Mouse (Mus musculus) CH12.LX (cell line): Measurements from ENCODE around the gene C1qtnf2. TPM values are rescaled to one million over a fixed set of nuclear protein-coding genes. Genes with fewer than 3 reads are reported as not detected.

ENCODE experiments used
- DNase-seq: peaks from one replicate; pipeline ENCODE4 v3.0.0-alpha.2; 2013; ENCODE audit errors: extremely low read depth
- H3K27ac ChIP-seq: 2 replicates; pipeline ENCODE4 v1.5.1; 2012; ENCODE audit warnings: low read depth, mild to moderate bottlenecking, control low read depth, moderate library complexity; ENCODE audit not compliant: insufficient read depth
- H3K27me3 ChIP-seq: replicated peaks from 2 replicates; pipeline ENCODE3; 2012; ENCODE audit warnings: inconsistent platforms
- H3K36me3 ChIP-seq, 2 experiments: replicated peaks in 1 of 2; 2 replicates each; pipeline versions ENCODE3 to v1.6.1; 2012; ENCODE audit warnings: inconsistent platforms in 1 of 2, low read length in 1 of 2, mild to moderate bottlenecking in 1 of 2, mixed read lengths in 1 of 2, moderate library complexity in 1 of 2; ENCODE audit not compliant: control insufficient read depth in 1 of 2, insufficient read depth in 1 of 2
- H3K4me1 ChIP-seq, 2 experiments: 2 replicates each; pipeline ENCODE4 v1.6.1; 2012; ENCODE audit warnings: inconsistent platforms in 1 of 2, moderate library complexity in 1 of 2; ENCODE audit not compliant: insufficient read depth in 2 of 2, control insufficient read depth in 1 of 2
- H3K4me2 ChIP-seq: 2 replicates; pipeline ENCODE4 v1.6.1; 2012; ENCODE audit warnings: low read depth, mild to moderate bottlenecking, control low read depth; ENCODE audit not compliant: poor library complexity, insufficient read depth, severe bottlenecking
- H3K4me3 ChIP-seq, 3 experiments: fragments of 150-350 bp in 1 of 3; sonication (generic) in 1 of 3; replicated peaks in 1 of 3; 2 replicates each; pipeline versions ENCODE3 to v1.5.1; 2011 to 2012; ENCODE audit warnings: low read depth in 2 of 3, low read length in 2 of 3, mild to moderate bottlenecking in 2 of 3, moderate library complexity in 2 of 3, control low read depth in 1 of 3, improper control_type of control experiment in 1 of 3, inconsistent platforms in 1 of 3, mixed read lengths in 1 of 3; ENCODE audit not compliant: poor library complexity in 1 of 3
- H3K79me2 ChIP-seq: replicated peaks from 2 replicates; pipeline ENCODE4 v1.6.1; 2012; ENCODE audit warnings: mild to moderate bottlenecking, moderate library complexity; ENCODE audit not compliant: control insufficient read depth, poor library complexity, insufficient read depth, severe bottlenecking; ENCODE audit errors: extremely low read depth
- H3K9ac ChIP-seq: 2 replicates; pipeline ENCODE4 v1.6.1; 2012; ENCODE audit warnings: low read depth, mild to moderate bottlenecking, control low read depth, moderate library complexity; ENCODE audit not compliant: insufficient read depth
- H3K9me3 ChIP-seq: replicated peaks from 2 replicates; pipeline ENCODE3; 2012; ENCODE audit warnings: low read length, inconsistent platforms, mixed read lengths
- BHLHE40 ChIP-seq: IDR thresholded peaks from 2 replicates; pipeline ENCODE4 v1.6.1; 2011; ENCODE audit warnings: mild to moderate bottlenecking, low read depth, low read length, improper control_type of control experiment
- CHD1 ChIP-seq: IDR thresholded peaks from 2 replicates; pipeline ENCODE4 v1.6.1; 2012; ENCODE audit warnings: low read depth, low read length, improper control_type of control experiment, inconsistent platforms
- CHD2 ChIP-seq: IDR thresholded peaks from 2 replicates; pipeline ENCODE4 v1.6.1; 2011; ENCODE audit warnings: low read length, improper control_type of control experiment
- CTCF ChIP-seq, 2 experiments: IDR thresholded peaks in 1 of 2; conservative IDR thresholded peaks in 1 of 2; 2 replicates each; pipeline ENCODE4 v1.5.1; 2011 to 2012; ENCODE audit warnings: low read depth in 2 of 2, low read length in 2 of 2, improper control_type of control experiment in 1 of 2, inconsistent platforms in 1 of 2, mild to moderate bottlenecking in 1 of 2, moderate library complexity in 1 of 2
- E2F4 ChIP-seq: IDR thresholded peaks from 2 replicates; pipeline ENCODE4 v1.6.1; 2011; ENCODE audit warnings: low read depth, low read length, improper control_type of control experiment; ENCODE audit not compliant: insufficient replicate concordance
- ELF1 ChIP-seq: IDR thresholded peaks from 2 replicates; pipeline ENCODE4 v1.6.1; 2014; ENCODE audit warnings: low read depth, mild to moderate bottlenecking, inconsistent platforms, low read length, improper control_type of control experiment
- EP300 ChIP-seq: IDR thresholded peaks from 2 replicates; pipeline ENCODE4 v1.6.1; 2011; ENCODE audit warnings: low read length, improper control_type of control experiment
- ETS1 ChIP-seq: conservative IDR thresholded peaks from 2 replicates; pipeline ENCODE4 v1.6.1; 2012; ENCODE audit warnings: low read depth, mild to moderate bottlenecking, inconsistent platforms, low read length, improper control_type of control experiment, moderate library complexity
- GABPA ChIP-seq: IDR thresholded peaks from 2 replicates; pipeline ENCODE4 v1.6.1; 2012; ENCODE audit warnings: low read depth, low read length, improper control_type of control experiment, inconsistent platforms; ENCODE audit not compliant: insufficient replicate concordance
- HCFC1 ChIP-seq: IDR thresholded peaks from 2 replicates; pipeline ENCODE4 v1.6.1; 2012; ENCODE audit warnings: low read depth, mild to moderate bottlenecking, inconsistent platforms, low read length, improper control_type of control experiment
- IRF4 ChIP-seq: IDR thresholded peaks from 2 replicates; pipeline ENCODE4 v1.6.1; 2014; ENCODE audit warnings: low read depth, mild to moderate bottlenecking, inconsistent platforms, low read length, improper control_type of control experiment
- JUN ChIP-seq: IDR thresholded peaks from 2 replicates; pipeline ENCODE4 v1.6.1; 2011; ENCODE audit warnings: low read depth, mild to moderate bottlenecking, low read length, improper control_type of control experiment, moderate library complexity; ENCODE audit not compliant: insufficient read depth
- JUND ChIP-seq: conservative IDR thresholded peaks from 2 replicates; pipeline ENCODE4 v1.6.1; 2011; ENCODE audit warnings: low read depth, low read length, improper control_type of control experiment
- KAT2A ChIP-seq: IDR thresholded peaks from 2 replicates; pipeline ENCODE4 v1.6.1; 2012; ENCODE audit warnings: low read length, improper control_type of control experiment, inconsistent platforms; ENCODE audit not compliant: insufficient replicate concordance
- MAFK ChIP-seq: IDR thresholded peaks from 2 replicates; pipeline ENCODE4 v1.6.1; 2011; ENCODE audit warnings: low read length, improper control_type of control experiment; ENCODE audit not compliant: insufficient replicate concordance
- MAX ChIP-seq: IDR thresholded peaks from 2 replicates; pipeline ENCODE4 v1.6.1; 2011; ENCODE audit warnings: low read length, improper control_type of control experiment
- MAZ ChIP-seq: IDR thresholded peaks from 2 replicates; pipeline ENCODE4 v1.6.1; 2012; ENCODE audit warnings: low read depth, mild to moderate bottlenecking, inconsistent platforms, low read length, improper control_type of control experiment, moderate library complexity
- MEF2A ChIP-seq: IDR thresholded peaks from 2 replicates; pipeline ENCODE4 v1.6.1; 2014; ENCODE audit warnings: low read depth, mild to moderate bottlenecking, inconsistent platforms, low read length, improper control_type of control experiment, borderline replicate concordance
- MXI1 ChIP-seq: IDR thresholded peaks from 2 replicates; pipeline ENCODE4 v1.6.1; 2011; ENCODE audit warnings: mild to moderate bottlenecking, low read depth, low read length, improper control_type of control experiment
- MYC ChIP-seq: IDR thresholded peaks from 2 replicates; pipeline ENCODE4 v1.6.1; 2011; ENCODE audit warnings: low read depth, mild to moderate bottlenecking, improper control_type of control experiment, low read length
- NELFE ChIP-seq: IDR thresholded peaks from 2 replicates; pipeline ENCODE4 v1.6.1; 2011; ENCODE audit warnings: low read depth, low read length, improper control_type of control experiment
- NRF1 ChIP-seq: IDR thresholded peaks from 2 replicates; pipeline ENCODE4 v1.6.1; 2014; ENCODE audit warnings: low read depth, mild to moderate bottlenecking, inconsistent platforms, low read length, improper control_type of control experiment, moderate library complexity
- PAX5 ChIP-seq: IDR thresholded peaks from 2 replicates; pipeline ENCODE4 v1.6.1; 2012; ENCODE audit warnings: low read length, inconsistent platforms, mixed read lengths
- POLR2A ChIP-seq: IDR thresholded peaks from 2 replicates; pipeline ENCODE4 v1.6.1; 2011; ENCODE audit warnings: low read depth, mild to moderate bottlenecking, improper control_type of control experiment, low read length
- POLR2AphosphoS2 ChIP-seq: IDR thresholded peaks from 2 replicates; pipeline ENCODE4 v1.6.1; 2011; ENCODE audit warnings: low read depth, low read length, improper control_type of control experiment
- RAD21 ChIP-seq: IDR thresholded peaks from 2 replicates; pipeline ENCODE4 v1.6.1; 2011; ENCODE audit warnings: low read depth, mild to moderate bottlenecking, low read length, improper control_type of control experiment, moderate library complexity
- RCOR1 ChIP-seq: conservative IDR thresholded peaks from 2 replicates; pipeline ENCODE4 v1.6.1; 2012; ENCODE audit warnings: low read depth, mild to moderate bottlenecking, inconsistent platforms, low read length, improper control_type of control experiment
- SIN3A ChIP-seq: IDR thresholded peaks from 2 replicates; pipeline ENCODE4 v1.6.1; 2012; ENCODE audit warnings: low read length, improper control_type of control experiment, inconsistent platforms
- SMC3 ChIP-seq: IDR thresholded peaks from 2 replicates; pipeline ENCODE4 v1.6.1; 2011; ENCODE audit warnings: low read depth, low read length, improper control_type of control experiment
- TBP ChIP-seq: conservative IDR thresholded peaks from 2 replicates; pipeline ENCODE4 v1.6.1; 2011; ENCODE audit warnings: low read depth, low read length, improper control_type of control experiment
- TCF12 ChIP-seq: IDR thresholded peaks from 2 replicates; pipeline ENCODE4 v1.6.1; 2014; ENCODE audit warnings: low read depth, mild to moderate bottlenecking, inconsistent platforms, low read length, improper control_type of control experiment
- UBTF ChIP-seq: IDR thresholded peaks from 2 replicates; pipeline ENCODE4 v1.6.1; 2012; ENCODE audit warnings: low read depth, mild to moderate bottlenecking, inconsistent platforms, low read length, improper control_type of control experiment, moderate library complexity
- USF1 ChIP-seq: IDR thresholded peaks from 2 replicates; pipeline ENCODE4 v1.6.1; 2014; ENCODE audit warnings: low read depth, mild to moderate bottlenecking, inconsistent platforms, low read length, improper control_type of control experiment
- USF2 ChIP-seq: conservative IDR thresholded peaks from 2 replicates; pipeline ENCODE4 v1.6.1; 2011; ENCODE audit warnings: low read depth, low read length, improper control_type of control experiment
- ZC3H11A ChIP-seq: IDR thresholded peaks from 2 replicates; pipeline ENCODE4 v1.6.1; 2012; ENCODE audit warnings: low read depth, mild to moderate bottlenecking, inconsistent platforms, low read length, improper control_type of control experiment
- ZKSCAN1 ChIP-seq: IDR thresholded peaks from 2 replicates; pipeline ENCODE4 v1.6.1; 2012; ENCODE audit warnings: low read depth, inconsistent platforms, low read length, improper control_type of control experiment, borderline replicate concordance
- ZMIZ1 ChIP-seq: IDR thresholded peaks from 2 replicates; pipeline ENCODE4 v1.6.1; 2012; ENCODE audit warnings: low read depth, mild to moderate bottlenecking, inconsistent platforms, low read length, improper control_type of control experiment
- ZNF384 ChIP-seq: IDR thresholded peaks from 2 replicates; pipeline ENCODE4 v1.6.1; 2012; ENCODE audit warnings: low read depth, low read length, improper control_type of control experiment, inconsistent platforms
- dilution Hi-C: fragments of 300-500 bp; cut with MboI; formaldehyde crosslinking; loops from 2 replicates; pipeline ENCODE4 v1.14.3; 2020; ENCODE audit warnings: low sequenced_read_pairs; ENCODE audit not compliant: extremely low pct_unique_long_range_greater_than_20kb, extremely low pct_ligation_motif_present
- in situ Hi-C: fragments of 300-500 bp; cut with MboI; formaldehyde crosslinking; loops from 3 replicates; pipeline ENCODE4 v1.14.3; 2019; ENCODE audit warnings: low sequenced_read_pairs, low pct_ligation_motif_present, low pct_unique_long_range_greater_than_20kb, mixed read lengths
- polyA plus RNA-seq: library from polyadenylated mRNA; unstranded; fragments of >175 nt; gene quantifications from 2 replicates; pipeline ENCODE4 v1.2.1, GENCODE M21; 2012; ENCODE audit warnings: low read depth; ENCODE audit not compliant: insufficient read length
- total RNA-seq, 2 experiments: library from RNA; depleted of rRNA; stranded (reverse); fragments of 300-350 nt in 1 of 2; fragments of >200 nt in 1 of 2; gene quantifications; 2 replicates each; pipeline ENCODE4 v1.2.3; 2012 to 2014

C1qtnf2 gene
- total and polyA plus RNA-seq, 3 experiments: not detected

DNA sequence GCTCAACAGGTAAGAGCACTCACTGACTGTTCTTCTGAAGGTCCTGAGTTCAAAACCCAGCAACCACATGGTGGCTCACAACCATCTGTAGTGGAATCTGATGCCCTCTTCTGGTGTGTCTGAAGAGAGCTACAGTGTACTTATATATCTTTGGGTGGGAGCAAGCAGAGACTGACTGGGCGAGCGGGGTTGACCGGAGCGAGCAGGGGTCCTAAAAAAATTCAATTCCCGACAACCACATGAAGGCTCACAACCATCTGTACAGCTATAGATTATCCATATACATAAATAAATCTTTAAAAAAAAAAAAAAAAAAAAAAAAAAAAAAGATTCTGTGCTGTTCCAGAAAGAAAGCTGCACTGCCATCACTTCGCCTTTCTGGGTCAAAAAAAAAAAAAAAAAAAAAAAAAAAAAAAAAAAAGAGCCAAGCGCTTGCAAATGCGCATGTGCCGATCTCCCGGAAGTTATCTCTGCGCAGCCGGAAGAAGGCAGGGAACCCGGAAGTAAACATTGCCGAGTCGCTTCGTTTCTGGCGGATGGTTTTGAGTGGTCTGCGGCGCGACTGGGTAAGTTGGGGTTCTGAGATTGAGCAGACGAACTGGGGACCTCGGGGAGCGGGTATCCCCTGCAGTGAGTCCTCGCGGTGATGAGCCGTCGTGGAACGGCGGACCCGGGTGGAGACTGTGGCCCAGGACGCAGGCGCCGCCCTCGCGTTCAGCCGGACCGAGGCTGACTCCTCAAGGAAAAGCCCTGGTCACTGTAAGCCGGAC lies 40.6 kb upstream of the C1qtnf2 start, which contains the start of gene Slu7:
Gene Slu7 (plus strand): TSS at position 491 of the 770 bp plus-strand sequence.
- H3K27me3 ChIP-seq: no peaks in the 10 kb centered on the region
- H3K27ac ChIP-seq: peak within 1 kb of the TSS; percentile 23; the same call in 1 of the 2 replicates
- peak within 1 kb of the TSS; percentile 89 for H3K9ac ChIP-seq
- dilution Hi-C loops: no loop called here
- peaks cover 7 to 14% of the 10 kb centered on the region in 2 experiments for H3K4me1 ChIP-seq
- no peak; the same call in 1 of the 2 replicates for TF ChIP-seq MAX
- no peak for TF ChIP-seq CHD1
- peak; percentile 72 for TF ChIP-seq NELFE
- peak in 1 of 2 experiments; percentile 34; a peak in 2 of 4 replicates for TF ChIP-seq CTCF (conservative IDR thresholded peaks at IDR 0.05 in 1 of 2, IDR thresholded peaks at IDR 0.05 in 1 of 2; ENCODE audit: low read depth in 2 of 2, low read length in 2 of 2)
- peak; percentile 67 for TF ChIP-seq TCF12
- TF ChIP-seq MYC: no peak
- TF ChIP-seq POLR2A: peak; percentile 80
- TF ChIP-seq JUN: no peak
- TF ChIP-seq USF2: no peak
- no peak for TF ChIP-seq MAZ
- TF ChIP-seq ZMIZ1: no peak
- peak; percentile 83; the same call in 1 of the 2 replicates for TF ChIP-seq TBP
- peak; percentile 91 for TF ChIP-seq HCFC1
- peak; percentile 100 for TF ChIP-seq SIN3A
- TF ChIP-seq UBTF: no peak
- TF ChIP-seq RCOR1: no peak
- peak; percentile 60; the same call in 1 of the 2 replicates for TF ChIP-seq CHD2
- TF ChIP-seq RAD21: no peak
- TF ChIP-seq EP300: no peak
- no peak for TF ChIP-seq MEF2A
- TF ChIP-seq SMC3: no peak
- no peak for TF ChIP-seq ETS1
- TF ChIP-seq ZNF384: peak; percentile 98
- TF ChIP-seq POLR2AphosphoS2: peak; percentile 62; the same call in 1 of the 2 replicates
- TF ChIP-seq GABPA: no peak; the same call in 1 of the 2 replicates
- TF ChIP-seq ELF1: peak; percentile 99
- peak; percentile 87; the same call in 1 of the 2 replicates for TF ChIP-seq KAT2A
- no peak for TF ChIP-seq PAX5
- TF ChIP-seq JUND: no peak
- peak; percentile 84 for TF ChIP-seq NRF1
- no peak for TF ChIP-seq ZKSCAN1
- TF ChIP-seq MXI1: peak; percentile 81
- TF ChIP-seq USF1: no peak
- TF ChIP-seq IRF4: no peak
- no peak for TF ChIP-seq E2F4
- TF ChIP-seq MAFK: no peak
- no peak for TF ChIP-seq ZC3H11A
- no peak for TF ChIP-seq BHLHE40
- in situ Hi-C loops: no loop called here
- peak within 1 kb of the TSS; percentile 81 to 100 (median 99) for H3K4me3 ChIP-seq
- peak; percentile 90 for DNase-seq
- peak within 1 kb of the TSS; percentile 100 for H3K4me2 ChIP-seq
- peaks cover 32% of the 10 kb centered on the region for H3K79me2 ChIP-seq
- peaks cover 11 to 27% of the 10 kb centered on the region in 2 experiments for H3K36me3 ChIP-seq
- H3K9me3 ChIP-seq: no peaks in the 10 kb centered on the region
